Mouse (Mus musculus) adrenal gland, adult 2 months (tissue): ENCODE measurements at regions not wholly inside any gene's neighbourhood (a gene's known extent, or its start where the extent isn't known, plus 50 kb on each side); places are given as distances from the start of the nearest gene placed in this dataset.

Source experiments
- DNase-seq: peaks from one replicate; pipeline ENCODE4 v3.0.0; 2021

DNA sequence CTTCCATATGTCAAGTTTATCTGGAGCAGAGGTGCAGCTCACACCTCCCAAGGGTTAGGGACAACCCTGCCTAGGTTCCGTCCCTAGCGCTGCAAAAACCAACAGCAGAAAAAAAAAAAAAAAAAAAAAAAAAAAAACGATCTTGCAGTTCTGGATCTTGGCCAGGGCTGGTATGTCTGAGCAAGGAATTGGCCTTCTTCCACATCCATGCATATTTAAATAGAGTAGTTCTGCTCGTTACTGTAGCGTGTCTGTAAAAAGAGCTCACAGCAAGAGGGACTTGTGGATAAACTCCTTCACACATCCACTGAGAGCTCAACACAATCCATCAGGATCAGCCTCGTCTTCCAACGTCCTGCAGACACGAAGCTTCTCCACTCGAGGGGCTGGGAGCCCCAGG lies 639.4 kb upstream of the Adam5 start:
- no peak for DNase-seq

DNA sequence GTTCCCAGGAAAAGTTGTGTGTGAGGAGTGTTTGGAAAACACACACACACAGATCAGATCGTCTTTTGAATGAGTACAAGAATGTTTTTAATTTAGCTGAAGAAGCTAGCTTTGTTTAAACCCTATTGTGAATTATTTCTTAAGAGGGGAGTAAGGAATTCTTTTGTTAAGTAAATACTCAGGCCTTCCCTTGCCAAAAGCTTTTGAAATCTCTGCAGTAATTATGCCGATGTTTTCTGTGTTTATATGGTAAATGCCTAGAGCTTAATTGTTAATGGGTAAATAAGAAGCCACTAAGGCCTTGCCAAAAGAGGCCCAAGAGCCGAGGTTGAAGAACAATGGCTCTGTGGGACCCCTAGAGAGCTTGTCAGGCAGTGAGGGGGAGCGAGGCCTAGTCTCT lies 638.3 kb upstream of the Adam5 start:
- no peak for DNase-seq

DNA sequence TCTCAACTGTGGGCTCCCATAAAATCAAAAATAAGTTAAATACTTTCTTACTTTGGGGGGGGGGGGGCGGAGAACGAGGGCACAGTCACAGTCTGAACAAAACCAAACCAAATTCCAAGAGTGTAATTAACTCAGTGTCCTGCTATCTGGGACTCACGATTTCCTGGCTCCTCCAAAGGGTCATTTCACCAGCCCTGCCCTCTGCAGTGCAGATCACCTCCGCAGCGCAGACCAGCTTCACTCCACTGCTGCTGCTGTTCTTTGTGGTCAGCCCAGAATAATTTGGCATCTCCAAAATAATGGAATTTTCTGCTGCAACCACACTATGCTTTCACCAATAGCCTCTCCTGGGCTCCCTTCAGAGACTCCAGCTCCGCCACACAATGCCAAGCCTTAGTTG lies 631.5 kb upstream of the Adam5 start:
- DNase-seq: no peak

DNA sequence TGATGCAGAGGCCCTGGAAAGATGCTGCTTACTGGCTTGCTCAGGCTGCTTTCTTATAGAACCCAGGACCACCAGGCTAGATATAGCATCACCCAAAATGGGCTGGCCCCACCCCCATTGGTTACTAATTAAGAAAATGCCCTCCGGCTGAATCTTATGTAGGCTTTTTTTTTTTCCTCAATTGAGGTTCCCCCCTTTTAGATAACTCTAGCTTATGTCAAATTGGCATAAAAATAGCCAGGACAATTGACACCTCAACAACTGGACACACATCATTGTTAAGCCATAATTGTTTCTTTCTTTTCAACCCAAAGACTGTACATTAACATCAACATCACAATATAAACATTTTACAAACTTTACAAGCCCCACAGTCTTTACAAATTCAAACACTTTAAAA lies 630.8 kb upstream of the Adam5 start:
- DNase-seq: no peak

DNA sequence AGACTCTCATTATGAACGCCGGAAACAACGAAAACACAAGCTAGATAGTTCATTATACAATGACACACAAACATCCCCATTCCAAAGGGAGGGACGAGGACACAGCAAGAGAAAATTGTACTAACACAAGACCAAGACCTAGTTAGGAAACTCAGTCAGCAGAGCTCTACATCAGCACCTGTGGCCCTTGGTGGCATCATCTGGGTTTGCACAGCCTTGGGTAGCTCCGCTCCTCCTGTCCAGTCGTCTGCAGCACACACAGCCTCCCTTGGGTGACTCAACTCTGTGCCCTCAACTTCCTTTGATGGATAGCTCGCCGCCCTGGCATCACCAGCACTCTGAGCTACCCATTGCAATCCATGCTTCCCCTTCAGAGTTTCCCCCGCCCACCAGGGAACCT lies 629.7 kb upstream of the Adam5 start:
- no peak for DNase-seq

DNA sequence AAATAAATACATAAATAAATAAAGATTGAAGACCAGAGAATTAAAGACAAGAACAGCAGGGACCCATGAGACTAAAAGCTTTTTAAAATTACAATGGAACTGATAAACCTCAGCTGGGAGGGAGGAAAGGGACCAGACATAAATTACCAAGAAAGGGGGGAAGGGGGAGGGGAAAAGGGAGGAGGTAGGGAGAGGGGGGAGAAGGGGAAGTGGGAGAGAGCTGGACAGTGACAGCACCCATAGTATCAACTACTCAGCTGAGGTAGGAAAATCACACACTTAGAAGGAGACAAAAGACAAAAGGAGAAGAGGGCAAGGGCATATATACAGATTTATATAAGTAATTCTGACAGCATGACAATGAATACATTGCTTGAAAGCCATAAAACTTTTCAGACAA lies 626.4 kb upstream of the Adam5 start:
- DNase-seq: no peak

DNA sequence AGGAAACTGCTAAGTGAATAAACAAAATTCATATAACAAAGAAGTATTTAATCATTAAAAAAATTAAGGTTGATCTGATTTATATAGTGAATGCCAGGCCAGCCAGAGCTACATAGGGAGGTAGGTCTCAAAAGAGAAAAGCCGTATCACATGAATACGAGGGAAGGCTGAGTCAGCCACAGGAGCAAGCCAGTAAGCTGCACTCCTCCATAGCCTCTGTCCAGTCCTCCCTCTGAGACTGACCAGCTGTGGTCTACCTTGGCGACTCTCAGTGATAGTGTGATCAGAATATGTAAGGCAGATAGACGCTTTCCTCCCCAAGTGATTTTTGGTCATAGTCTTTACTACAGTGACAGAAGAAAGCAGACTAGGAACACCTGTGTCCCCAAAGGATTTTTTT lies 625.4 kb upstream of the Adam5 start:
- DNase-seq: no peak

DNA sequence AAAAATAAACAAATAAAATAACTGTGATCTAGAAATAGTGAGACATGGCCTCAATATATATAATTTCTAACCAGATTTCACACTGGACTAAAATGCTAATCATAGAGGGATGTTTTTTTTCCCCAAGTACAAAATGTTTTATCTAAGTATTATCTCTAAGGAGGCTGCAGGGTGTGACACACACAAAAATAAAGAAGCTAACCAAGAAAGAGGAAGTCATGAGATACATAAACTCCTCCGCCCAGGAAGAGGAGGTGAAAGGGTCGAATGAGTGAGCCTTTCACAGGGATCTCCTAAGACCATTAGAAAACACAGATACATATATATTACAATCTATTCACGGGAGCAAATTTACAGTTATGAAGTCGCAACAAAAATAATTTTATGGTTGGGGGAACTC lies 623.7 kb upstream of the Adam5 start:
- DNase-seq: no peak

DNA sequence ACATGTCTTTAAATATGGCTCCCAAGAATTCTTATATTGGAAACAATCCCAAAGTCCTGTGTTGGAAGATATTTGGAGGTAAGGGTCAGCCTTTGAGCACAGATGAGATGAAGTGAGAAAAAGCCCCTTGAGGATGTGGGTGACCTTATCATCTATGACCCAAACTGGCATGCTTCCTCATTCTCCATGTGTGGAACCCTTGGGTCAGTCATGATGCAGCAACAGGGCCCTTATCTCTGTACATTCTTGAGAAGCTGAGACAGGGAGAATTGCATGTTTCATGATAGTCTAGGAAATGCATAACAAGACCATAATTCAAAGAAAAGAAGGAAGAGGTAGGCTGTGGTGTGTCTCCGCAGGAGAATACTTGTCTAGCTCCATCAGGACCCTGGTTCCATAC lies 621.8 kb upstream of the Adam5 start:
- DNase-seq: no peak

DNA sequence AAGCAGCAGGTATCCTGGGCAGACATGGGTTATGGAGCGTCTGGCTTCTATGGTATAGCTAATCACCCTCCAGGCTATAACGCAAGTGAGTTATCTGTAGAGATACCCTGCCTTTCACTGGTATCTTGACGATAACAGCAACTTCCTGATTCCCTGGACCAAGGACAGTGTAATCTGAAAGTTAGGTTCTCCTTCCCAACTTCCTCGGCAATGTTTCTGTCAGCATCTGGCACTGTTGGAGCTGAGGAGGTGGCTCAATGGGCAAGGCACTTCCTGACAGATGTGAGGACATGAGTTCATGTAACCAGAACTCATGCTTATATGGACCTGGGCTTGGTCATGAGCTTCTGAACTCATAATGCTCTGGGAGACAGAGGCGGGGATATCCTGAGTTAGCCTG lies 620.9 kb upstream of the Adam5 start:
- no peak for DNase-seq

DNA sequence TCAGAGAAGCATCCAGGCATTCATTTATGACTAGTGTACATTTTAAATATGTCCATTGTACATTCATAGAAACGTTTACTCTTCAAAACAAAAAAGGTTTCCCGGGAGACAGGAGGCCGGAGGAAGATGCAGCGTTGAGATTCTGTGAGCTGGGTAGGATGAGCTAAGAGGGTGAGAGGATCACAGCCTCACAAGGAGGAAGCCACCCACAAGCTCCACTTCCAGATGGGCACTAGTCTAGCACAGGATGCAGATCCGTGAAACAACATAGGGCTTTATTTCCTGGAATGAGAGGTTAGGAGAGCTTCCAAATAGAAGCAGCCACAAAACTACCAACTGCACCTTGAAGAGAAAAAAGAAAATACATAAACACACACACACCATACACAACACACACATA lies 619.4 kb upstream of the Adam5 start:
- no peak for DNase-seq

DNA sequence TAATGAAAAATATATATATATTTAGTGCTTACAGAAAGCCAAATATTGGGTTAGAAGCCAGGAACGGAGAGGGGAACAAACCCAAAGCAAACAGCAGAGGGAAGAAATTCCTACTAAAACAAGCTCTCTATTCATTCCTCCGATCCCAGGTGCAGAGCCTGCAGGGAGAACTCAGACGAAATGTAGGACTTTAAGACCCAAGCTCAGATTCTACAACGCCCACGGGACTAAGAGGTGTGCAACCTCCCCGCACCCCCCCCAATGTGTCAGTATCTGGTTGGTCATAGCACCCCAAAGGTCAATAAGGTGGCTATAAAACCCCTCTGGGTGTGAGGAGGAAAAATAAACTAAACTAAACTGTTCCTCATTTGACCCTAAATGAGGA lies 616.9 kb upstream of the Adam5 start:
- DNase-seq: no peak

DNA sequence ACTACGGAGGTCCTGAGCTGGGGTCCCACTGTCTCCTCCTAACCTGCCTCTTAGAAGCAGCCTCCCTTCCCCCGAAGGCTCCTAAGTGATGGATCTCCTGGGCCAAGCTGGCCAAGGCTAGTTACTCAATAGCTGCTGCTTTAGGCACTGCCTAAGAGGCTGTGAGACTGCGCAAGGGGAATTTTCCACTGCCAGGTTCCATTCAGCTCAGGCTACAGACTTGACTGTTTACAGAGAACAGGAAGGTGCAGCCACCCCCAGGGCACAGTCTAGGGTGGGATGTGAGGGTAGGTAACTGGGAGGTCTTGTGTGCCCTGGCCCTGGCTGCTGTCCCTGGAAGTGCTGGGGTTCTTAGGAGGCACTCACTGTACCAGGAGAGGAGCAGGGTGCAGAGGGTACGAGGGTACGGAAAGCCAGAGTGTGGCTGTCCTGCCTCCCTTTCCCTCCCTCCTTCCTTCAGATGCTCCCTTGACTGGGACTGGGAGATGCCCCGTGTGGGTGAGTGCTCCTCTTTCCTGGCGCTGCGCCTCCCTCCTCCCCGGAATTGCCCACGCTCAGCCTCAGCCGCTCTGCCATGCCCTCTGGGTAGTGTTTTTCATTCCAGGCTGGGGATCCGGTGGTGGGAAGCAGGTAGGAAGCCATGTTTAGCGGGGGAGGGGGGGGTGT lies 616.4 kb upstream of the Adam5 start:
- peak; percentile 89 for DNase-seq

DNA sequence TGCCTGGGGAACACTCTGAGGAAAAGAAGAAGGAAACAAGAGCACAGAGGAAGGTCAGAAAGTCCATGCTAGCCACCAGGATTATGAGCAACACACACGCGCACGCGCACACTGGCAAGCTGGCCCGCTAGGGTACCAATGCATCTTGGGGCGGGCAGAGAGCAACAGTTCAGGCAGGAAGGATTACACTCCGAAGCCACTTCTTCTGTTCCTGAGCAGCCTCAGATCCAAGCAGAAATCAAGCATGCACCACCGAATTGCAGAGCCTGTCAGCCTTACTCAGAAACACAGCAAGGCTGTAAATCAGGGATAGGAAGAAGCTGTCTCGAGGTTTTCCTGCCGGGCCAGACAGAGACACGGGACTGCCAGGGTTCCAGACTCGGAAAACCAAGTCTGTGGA lies 615.8 kb upstream of the Adam5 start:
- DNase-seq: no peak

DNA sequence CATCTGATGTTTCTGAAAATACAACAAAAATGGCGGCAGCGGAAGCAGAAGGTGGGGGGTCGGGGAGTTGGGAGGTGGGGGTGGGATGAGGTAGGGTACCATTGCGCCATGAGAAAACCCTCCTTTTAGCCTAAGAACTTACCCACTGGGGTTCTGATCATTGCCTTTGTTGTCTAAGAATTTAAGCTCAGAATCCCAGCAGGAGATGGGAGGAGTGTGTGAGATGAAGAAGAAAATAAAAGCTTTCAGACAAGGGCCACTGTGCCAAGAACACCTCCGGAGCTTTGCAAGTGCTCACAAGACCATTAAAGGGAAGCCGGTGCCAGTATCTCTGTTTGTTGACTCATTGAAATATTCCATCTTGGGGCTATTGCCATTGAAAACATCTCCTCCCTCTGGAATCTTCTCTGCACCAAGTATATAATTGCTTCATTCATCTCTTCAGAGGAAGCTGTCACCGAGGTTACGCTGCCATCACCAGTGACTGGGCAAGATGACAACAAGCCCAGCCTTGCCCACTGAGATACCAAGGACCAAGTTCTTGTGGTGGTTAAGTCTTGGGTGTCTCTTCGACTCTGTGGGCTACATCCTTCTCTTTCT lies 614.0 kb upstream of the Adam5 start:
- no peak for DNase-seq

DNA sequence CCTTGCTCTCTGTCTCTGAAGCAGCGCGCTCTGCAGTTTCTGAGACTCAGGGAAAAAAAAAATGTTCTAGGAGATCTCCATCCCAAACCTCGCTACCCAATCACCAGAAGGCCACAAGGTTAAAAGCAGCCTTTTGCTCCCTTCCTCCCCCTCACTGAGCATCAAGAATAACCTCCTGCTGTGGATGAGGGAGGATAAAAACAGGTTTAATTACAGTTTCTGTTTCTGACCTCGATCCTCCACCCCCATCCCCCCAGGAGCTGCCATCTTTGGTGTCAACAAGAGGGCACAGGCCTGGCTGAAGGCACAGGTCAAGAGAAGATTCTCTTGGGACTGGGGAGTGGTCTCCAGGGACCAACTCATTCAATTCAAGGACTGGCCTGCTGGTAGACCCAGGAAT lies 613.0 kb upstream of the Adam5 start:
- DNase-seq: no peak

DNA sequence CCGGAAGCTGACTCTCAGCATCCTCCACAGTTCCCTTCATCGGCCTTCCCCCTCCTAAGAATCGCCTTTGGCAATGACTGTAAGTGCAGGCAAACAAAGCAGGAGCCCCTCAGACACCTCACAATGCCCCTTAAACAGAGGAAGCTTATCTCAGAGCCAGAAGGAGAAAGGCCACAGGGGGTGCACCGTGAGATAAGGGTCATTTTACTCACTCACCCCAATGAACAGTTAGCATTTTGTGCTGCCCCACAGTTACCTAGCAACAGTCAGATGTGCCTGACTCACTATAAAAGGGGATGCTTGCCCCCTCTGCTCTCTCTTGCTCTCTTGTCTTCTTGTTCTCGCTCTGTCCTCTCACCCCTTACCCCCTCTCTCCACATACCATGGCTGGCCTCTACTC lies 606.4 kb upstream of the Adam5 start:
- no peak for DNase-seq

DNA sequence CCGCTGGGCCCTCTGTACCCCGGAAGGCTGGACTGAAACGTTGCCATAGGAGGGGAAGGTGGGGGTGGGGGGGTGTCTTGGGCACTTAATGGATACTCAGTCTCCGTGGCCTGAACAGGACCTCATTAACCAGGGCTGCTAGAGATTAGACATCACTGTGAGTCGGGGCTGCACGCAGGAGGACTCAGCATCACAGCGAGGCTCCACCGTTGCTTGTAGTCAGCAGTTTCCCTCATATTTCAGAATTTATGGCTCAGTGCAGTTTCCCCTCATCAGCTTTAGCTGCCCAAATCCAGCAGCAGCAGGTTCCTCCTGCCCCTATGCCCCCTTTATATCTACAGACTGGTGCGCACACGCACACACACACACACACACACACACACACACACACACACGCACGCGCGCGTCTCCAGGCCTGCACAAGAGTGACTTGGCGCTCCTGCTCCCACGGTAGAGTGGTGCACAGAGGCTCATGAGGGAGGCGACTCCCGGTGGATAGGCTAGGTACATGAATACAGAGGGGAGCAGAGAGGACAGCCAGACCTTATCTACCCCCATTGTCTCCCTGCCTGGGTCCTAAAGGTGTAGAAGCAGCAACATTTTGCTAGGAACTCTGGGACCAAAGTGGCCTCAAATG lies 605.8 kb upstream of the Adam5 start:
- DNase-seq: no peak

DNA sequence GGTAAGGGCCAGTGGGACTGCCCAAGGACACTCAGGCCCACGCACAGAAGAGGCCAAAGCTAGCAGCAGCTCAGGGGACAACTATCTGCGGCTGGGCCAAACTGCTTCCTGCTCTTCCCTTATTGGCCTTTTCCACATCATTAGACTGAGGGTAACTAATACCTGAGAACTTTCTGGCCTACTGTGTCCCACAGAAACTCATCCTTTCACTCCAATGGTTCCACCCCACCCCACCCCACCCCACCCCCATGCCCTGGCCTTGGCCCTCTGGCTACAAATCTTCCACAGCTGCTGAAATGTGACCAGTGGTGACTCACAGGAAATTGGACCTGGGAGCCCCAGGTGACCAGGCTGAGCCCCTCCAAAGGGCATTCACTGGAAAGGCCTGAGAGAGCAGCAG lies 604.6 kb upstream of the Adam5 start:
- DNase-seq: peak; percentile 36

DNA sequence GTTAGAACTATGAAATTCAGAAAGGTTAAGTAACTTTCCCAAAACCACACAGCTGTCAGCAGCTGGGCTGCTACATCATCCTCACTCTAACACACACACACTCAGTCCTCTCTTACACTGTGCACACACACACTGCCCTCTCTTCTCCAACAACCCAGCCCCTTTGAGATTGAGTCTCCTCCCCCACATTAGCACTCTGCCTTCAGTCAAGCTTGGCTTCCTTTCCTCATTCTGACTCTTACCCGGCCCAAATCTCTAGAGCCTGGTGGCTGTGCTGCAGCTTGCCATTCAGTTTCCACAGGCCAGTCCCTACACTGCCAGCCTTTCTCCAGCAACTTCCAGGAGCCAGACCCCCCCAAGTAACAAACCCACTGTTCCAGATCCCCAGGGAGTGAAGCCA lies 602.0 kb upstream of the Adam5 start:
- no peak for DNase-seq

DNA sequence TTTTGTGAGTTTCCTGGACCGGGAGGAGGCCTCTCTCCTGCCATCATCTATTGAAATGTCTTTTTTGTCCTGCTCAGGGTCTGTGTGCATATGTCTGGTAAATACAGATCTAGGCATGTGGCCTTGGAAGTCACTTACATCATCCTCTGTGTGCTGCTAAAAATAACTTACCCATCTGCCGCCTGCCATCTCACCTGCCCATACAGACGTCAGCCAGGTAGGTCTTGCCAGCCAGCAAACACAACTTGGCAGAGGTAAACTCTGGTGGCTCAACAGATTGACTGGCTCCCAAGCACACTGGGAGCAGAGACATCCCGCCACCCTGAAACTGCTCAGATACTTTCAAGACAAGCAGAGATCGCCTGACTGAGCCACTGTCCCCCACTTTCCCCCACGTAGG lies 597.3 kb upstream of the Adam5 start:
- no peak for DNase-seq

DNA sequence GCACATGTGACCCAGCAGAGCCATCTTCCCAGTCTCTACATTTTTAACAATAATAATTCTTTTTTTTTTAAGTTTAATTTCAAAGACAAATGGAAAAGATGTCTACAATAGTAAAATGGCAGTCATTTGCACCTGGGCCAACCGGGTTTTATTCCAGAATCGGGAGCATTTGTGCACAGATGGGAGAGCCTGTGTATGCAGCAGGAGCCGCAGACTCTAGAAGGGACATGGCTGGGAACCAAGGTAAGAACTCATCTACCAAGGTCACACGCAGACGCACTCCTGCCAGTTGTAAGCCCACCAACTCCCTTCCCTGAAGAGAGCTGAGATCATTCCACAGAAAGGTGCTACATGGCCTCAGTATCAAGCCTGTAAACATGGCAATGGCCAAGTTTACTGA lies 586.4 kb upstream of the Adam5 start:
- no peak for DNase-seq

DNA sequence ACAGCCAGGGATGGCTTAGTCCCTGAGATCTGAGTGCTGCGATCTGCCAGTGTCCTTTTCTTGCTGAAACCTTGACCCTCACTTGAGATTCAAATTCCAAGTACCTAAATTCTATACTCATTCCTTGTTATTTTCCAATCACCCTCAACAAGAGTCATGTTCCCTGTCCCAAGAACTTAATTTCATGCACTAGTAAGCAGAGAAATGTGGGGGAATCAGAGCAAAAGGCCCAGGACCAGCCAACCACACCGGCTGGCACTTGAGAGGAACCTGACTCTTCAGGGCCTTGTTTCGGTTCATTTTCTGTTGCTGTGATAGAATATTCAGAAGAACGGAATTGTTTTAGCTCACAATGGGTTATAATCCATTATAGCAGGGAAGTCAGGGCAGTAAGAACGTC lies 583.7 kb upstream of the Adam5 start:
- DNase-seq: no peak

DNA sequence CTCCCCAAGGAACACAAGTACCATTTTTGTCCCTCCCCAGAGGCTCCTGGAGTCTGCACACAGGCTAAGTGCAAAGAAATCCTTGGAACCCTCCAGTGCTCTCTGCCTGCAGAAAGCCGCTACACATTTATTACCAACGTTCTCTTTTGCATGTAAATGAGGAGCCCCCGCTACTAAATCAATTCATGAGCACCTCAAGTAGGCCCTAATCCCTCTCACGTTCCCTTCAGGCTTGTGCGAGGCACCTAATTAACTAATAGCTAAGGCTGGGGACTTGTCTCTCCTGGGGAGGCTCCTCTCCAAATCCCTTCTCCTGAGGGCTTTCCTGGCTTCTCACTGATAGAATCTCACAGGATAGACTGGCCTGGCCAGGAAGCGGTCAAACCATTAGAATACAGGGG lies 568.6 kb upstream of the Adam5 start:
- no peak for DNase-seq
